Mouse (Mus musculus): ENCODE results near the gene Klhl20. TPM values are rescaled to one million over a fixed set of nuclear protein-coding genes. Genes with fewer than 3 reads are reported as not detected.
"Not testable (repeated sequence)": the region's sequence is repeated elsewhere in the genome, so short reads cannot be mapped to it uniquely, and the experiment has no call there.

Klhl20 gene
- 10 to 100 TPM; 19.9 to 21.8 TPM for total RNA-seq (2021)
- long read RNA-seq, full-length matches to known transcripts = 6 of 11 reads
- long read RNA-seq, partial matches to known transcripts = 2 of 11 reads
- long read RNA-seq, other reads (novel, unspliced or antisense) = 3 of 11 reads

- DNase-seq (ENCODE audit: low spot score in 2 of 2) = peak; percentile 98 to 99
Measured at GRCm38 (mm10) chr1:161130726-161131664, at the start of gene Klhl20. TSS of gene Klhl20 (minus strand) at chr1:161131511.

GRCm38 (mm10) chr1:161180674-161181073, 49.4 kb upstream of the Klhl20 start:
- peak; percentile 46 to 51 for DNase-seq (ENCODE audit: low spot score in 2 of 2)

- DNase-seq (ENCODE audit: low spot score in 2 of 2) = peak; percentile 72 to 77
Measured at GRCm38 (mm10) chr1:161170651-161171050, 39.3 kb upstream of the Klhl20 start.

- DNase-seq (ENCODE audit: low spot score in 2 of 2) = no peak
Measured at GRCm38 (mm10) chr1:161160266-161160665, 29.0 kb upstream of the Klhl20 start.

GRCm38 (mm10) chr1:161159214-161159613, 27.9 kb upstream of the Klhl20 start, which contains the start of gene Tex50:
TSS of gene Tex50 (minus strand) at chr1:161159314.
- no peak for DNase-seq (ENCODE audit: low spot score in 2 of 2)

- no peak for DNase-seq (ENCODE audit: low spot score in 2 of 2)
Measured at GRCm38 (mm10) chr1:161156546-161156945, 25.2 kb upstream of the Klhl20 start.

- DNase-seq (ENCODE audit: low spot score in 2 of 2) = no peak
Measured at GRCm38 (mm10) chr1:161151098-161151497, 19.8 kb upstream of the Klhl20 start.

GRCm38 (mm10) chr1:161147888-161148287, 16.6 kb upstream of the Klhl20 start:
- DNase-seq (ENCODE audit: low spot score in 2 of 2) = no peak

GRCm38 (mm10) chr1:161145611-161146010, 14.3 kb upstream of the Klhl20 start:
- not testable (repeated sequence) for DNase-seq (ENCODE audit: low spot score in 2 of 2)

GRCm38 (mm10) chr1:161143216-161143615, 11.9 kb upstream of the Klhl20 start:
- DNase-seq (ENCODE audit: low spot score in 2 of 2) = no peak

GRCm38 (mm10) chr1:161142531-161143159, 11.3 kb upstream of the Klhl20 start, which contains the start of gene Ankrd45:
TSS of gene Ankrd45 (plus strand) at chr1:161142691.
- peak; percentile 50 to 63 for DNase-seq (ENCODE audit: low spot score in 2 of 2)

GRCm38 (mm10) chr1:161140026-161140762, 8.9 kb upstream of the Klhl20 start:
- no peak for DNase-seq (ENCODE audit: low spot score in 2 of 2)

GRCm38 (mm10) chr1:161139496-161139895, 8.2 kb upstream of the Klhl20 start:
- no peak for DNase-seq (ENCODE audit: low spot score in 2 of 2)

- no peak for DNase-seq (ENCODE audit: low spot score in 2 of 2)
Measured at GRCm38 (mm10) chr1:161126461-161126860, 4.8 kb downstream of the Klhl20 start.

GRCm38 (mm10) chr1:161122661-161123418, 8.5 kb downstream of the Klhl20 start:
- DNase-seq (ENCODE audit: low spot score in 2 of 2) = no peak

- no peak for DNase-seq (ENCODE audit: low spot score in 2 of 2)
Measured at GRCm38 (mm10) chr1:161114591-161114990, 16.7 kb downstream of the Klhl20 start.

GRCm38 (mm10) chr1:161109216-161109615, 22.1 kb downstream of the Klhl20 start:
- DNase-seq (ENCODE audit: low spot score in 2 of 2) = no peak

- no peak for DNase-seq (ENCODE audit: low spot score in 2 of 2)
Measured at GRCm38 (mm10) chr1:161103842-161104241, 27.5 kb downstream of the Klhl20 start.

GRCm38 (mm10) chr1:161099721-161100405, 31.4 kb downstream of the Klhl20 start:
- DNase-seq (ENCODE audit: low spot score in 2 of 2) = no peak

GRCm38 (mm10) chr1:161077243-161077642, 54.1 kb downstream of the Klhl20 start:
- no peak for DNase-seq (ENCODE audit: low spot score in 2 of 2)

Measured in layer of hippocampus, postnatal 10 days (tissue).